Mouse (Mus musculus) liver, embryonic 13.5 days (tissue): ENCODE results near the gene Atoh8. TPM values are rescaled to one million over a fixed set of nuclear protein-coding genes. Genes with fewer than 3 reads are reported as not detected.

ENCODE experiments used
- ATAC-seq: fragments of 200-750 bp; cut with Nextera tagmentation; 2 replicates; pipeline ENCODE4 v1.8.0; 2017; ENCODE audit warnings: low read depth, mild to moderate bottlenecking, moderate number of reproducible peaks, moderate library complexity
- DNase-seq: peaks from one replicate; pipeline ENCODE4 v3.0.0; 2022
- H3K27ac ChIP-seq: fragments of 300-500 bp; sonication (generic); 2 replicates; pipeline ENCODE4 v1.5.1; 2015; ENCODE audit warnings: moderate library complexity, mild to moderate bottlenecking, inconsistent platforms
- H3K27me3 ChIP-seq: fragments of 300-500 bp; sonication (generic); 2 replicates; pipeline ENCODE4 v1.6.1; 2015; ENCODE audit warnings: mild to moderate bottlenecking, inconsistent platforms
- H3K36me3 ChIP-seq: fragments of 300-500 bp; sonication (generic); 2 replicates; pipeline ENCODE4 v1.6.1; 2015; ENCODE audit warnings: mild to moderate bottlenecking, inconsistent platforms
- H3K4me1 ChIP-seq: fragments of 300-500 bp; sonication (generic); replicated peaks from 2 replicates; pipeline ENCODE4 v1.6.1; 2015; ENCODE audit warnings: inconsistent platforms
- H3K4me2 ChIP-seq: fragments of 300-500 bp; sonication (generic); 2 replicates; pipeline ENCODE4 v1.6.1; 2015; ENCODE audit warnings: inconsistent platforms, mild to moderate bottlenecking, moderate library complexity
- H3K4me3 ChIP-seq: fragments of 300-500 bp; sonication (generic); replicated peaks from 2 replicates; pipeline ENCODE4 v1.5.1; 2015; ENCODE audit warnings: mild to moderate bottlenecking, inconsistent platforms
- H3K9ac ChIP-seq: fragments of 300-500 bp; sonication (generic); 2 replicates; pipeline ENCODE4 v1.6.1; 2015; ENCODE audit warnings: mild to moderate bottlenecking, inconsistent platforms
- H3K9me3 ChIP-seq: fragments of 300-500 bp; sonication (generic); replicated peaks from 2 replicates; pipeline ENCODE4 v1.6.1; 2016; ENCODE audit warnings: inconsistent platforms
- WGBS: fragments of 180-500 bp; shearing (Covaris S2); methylation state at CpG from one replicate; pipeline ENCODE4 v1.1.7; 2015; ENCODE audit not compliant: insufficient replicate concordance; 5-methylcytosine and 5-hydroxymethylcytosine counted together
- polyA plus RNA-seq: library from polyadenylated mRNA; unstranded; fragments of >200 nt; fragmentation: Nextera tagmentation; extraction: Ambion mirVana; gene quantifications from 2 replicates; pipeline ENCODE4 v1.2.1, GENCODE M21; 2015

Atoh8 gene
- polyA plus RNA-seq, 1 experiment from 2014 or later, result 1.1 TPM

- Histone ChIP-seq H3K9ac (no peak overlapping the region), H3K36me3 (no peaks in the 10 kb centered on the region), H3K4me3 (no peak overlapping the region), H3K9me3 (no peaks in the 10 kb centered on the region), H3K27ac (no peak overlapping the region), H3K4me1 (0 out of 2 replicates have a peak, but pooled peaks cover 17% of the 10 kb centered on the region), H3K4me2 (no peak overlapping the region), H3K27me3 (peaks cover 80% of the 10 kb centered on the region)
- ATAC-seq, result no peak
- 34% methylated on average over 8 of the region's 8 CpGs for WGBS
- no peak for DNase-seq
Measured at GRCm38 (mm10) chr6:72241843-72242154, 6.4 kb upstream of the Atoh8 start.

- 20% methylated on average over 8 of the region's 8 CpGs for WGBS
- DNase-seq, result no peak
- H3K4me3 ChIP-seq, result no peak overlapping the region
- H3K4me2 ChIP-seq, result no peak overlapping the region
- H3K27ac ChIP-seq, result no peak overlapping the region
- no peaks in the 10 kb centered on the region for H3K9me3 ChIP-seq
- H3K4me1 ChIP-seq, result 0 out of 2 replicates have a peak, but pooled peaks cover 17% of the 10 kb centered on the region
- no peaks in the 10 kb centered on the region for H3K36me3 ChIP-seq
- H3K9ac ChIP-seq, result no peak overlapping the region
- ATAC-seq, result no peak
- H3K27me3 ChIP-seq, result peaks cover 83% of the 10 kb centered on the region
Measured at GRCm38 (mm10) chr6:72241133-72241842, 5.9 kb upstream of the Atoh8 start.

- no peak overlapping the region for H3K9ac ChIP-seq
- WGBS, result 29% methylated on average over 2 of the region's 2 CpGs
- no peaks in the 10 kb centered on the region for H3K36me3 ChIP-seq
- no peaks in the 10 kb centered on the region for H3K9me3 ChIP-seq
- H3K27ac ChIP-seq, result no peak overlapping the region
- H3K4me3 ChIP-seq, result no peak overlapping the region
- ATAC-seq (no peak), DNase-seq (no peak)
- peaks cover 85% of the 10 kb centered on the region for H3K27me3 ChIP-seq
- H3K4me2 ChIP-seq, result no peak overlapping the region
- H3K4me1 ChIP-seq, result peaks cover 18% of the 10 kb centered on the region; the same call in 1 of the 2 replicates
Measured at GRCm38 (mm10) chr6:72240042-72240441, 4.7 kb upstream of the Atoh8 start.

- Histone ChIP-seq H3K9ac (no peak overlapping the region), H3K27me3 (peaks cover 99% of the 10 kb centered on the region), H3K27ac (no peak overlapping the region), H3K4me1 (peaks cover 14% of the 10 kb centered on the region), H3K36me3 (no peaks in the 10 kb centered on the region), H3K4me2 (no peak overlapping the region), H3K9me3 (no peaks in the 10 kb centered on the region), H3K4me3 (no peak overlapping the region)
- DNase-seq, result peak; percentile 58
- WGBS, result 2% methylated on average over 5 of the region's 5 CpGs
- no peak for ATAC-seq
Measured at GRCm38 (mm10) chr6:72237035-72237434, 1.7 kb upstream of the Atoh8 start.

- Histone ChIP-seq H3K27me3 (peaks cover 99% of the 10 kb centered on the region), H3K9me3 (no peaks in the 10 kb centered on the region), H3K27ac (no peak overlapping the region), H3K4me1 (peaks cover 11% of the 10 kb centered on the region), H3K36me3 (no peaks in the 10 kb centered on the region), H3K4me2 (peak overlapping the region; percentile 69), H3K9ac (no peak overlapping the region), H3K4me3 (peak overlapping the region; percentile 54)
- 24% methylated on average over 16 of the region's 16 CpGs for WGBS
- DNase-seq, result no peak
- ATAC-seq, result no peak
Measured at GRCm38 (mm10) chr6:72235807-72236407, 530 bp upstream of the Atoh8 start.

- Histone ChIP-seq H3K4me1 (peaks cover 11% of the 10 kb centered on the region), H3K9ac (no peak overlapping the region), H3K27ac (no peak overlapping the region), H3K27me3 (peaks cover 97% of the 10 kb centered on the region), H3K4me3 (peak overlapping the region; percentile 54), H3K9me3 (no peaks in the 10 kb centered on the region), H3K36me3 (no peaks in the 10 kb centered on the region), H3K4me2 (peak overlapping the region; percentile 69)
- ATAC-seq, result no peak
- no peak for DNase-seq
- WGBS, result under 1% methylated on average over 79 of the region's 79 CpGs
Measured at GRCm38 (mm10) chr6:72234372-72235097, 842 bp downstream of the Atoh8 start.

- Histone ChIP-seq H3K9me3 (no peaks in the 10 kb centered on the region), H3K9ac (no peak overlapping the region), H3K27ac (no peak overlapping the region), H3K36me3 (no peaks in the 10 kb centered on the region), H3K4me1 (peaks cover 11% of the 10 kb centered on the region), H3K4me2 (peak overlapping the region; percentile 69), H3K4me3 (peak overlapping the region; percentile 54), H3K27me3 (peaks cover 97% of the 10 kb centered on the region)
- ATAC-seq (no peak), DNase-seq (no peak)
- WGBS, result 3% methylated on average over 8 of the region's 13 CpGs
Measured at GRCm38 (mm10) chr6:72233950-72234349, 1.4 kb downstream of the Atoh8 start.

- Histone ChIP-seq H3K9ac (no peak overlapping the region), H3K9me3 (no peaks in the 10 kb centered on the region), H3K27ac (no peak overlapping the region), H3K36me3 (no peaks in the 10 kb centered on the region), H3K4me3 (no peak overlapping the region), H3K4me2 (0 out of 2 replicates have a peak overlapping the region, but pooled peaks have one; percentile 69), H3K4me1 (peaks cover 11% of the 10 kb centered on the region), H3K27me3 (peaks cover 93% of the 10 kb centered on the region)
- WGBS, result 43% methylated on average over 5 of the region's 5 CpGs
- DNase-seq (no peak), ATAC-seq (no peak)
Measured at GRCm38 (mm10) chr6:72232870-72233269, 2.5 kb downstream of the Atoh8 start.

- no peak overlapping the region for H3K4me2 ChIP-seq
- no peaks in the 10 kb centered on the region for H3K36me3 ChIP-seq
- H3K27me3 ChIP-seq, result peaks cover 88% of the 10 kb centered on the region
- peaks cover 11% of the 10 kb centered on the region for H3K4me1 ChIP-seq
- no peak overlapping the region for H3K4me3 ChIP-seq
- ATAC-seq (no peak), DNase-seq (no peak)
- WGBS, result 74% methylated on average over 14 of the region's 14 CpGs
- H3K9ac ChIP-seq, result no peak overlapping the region
- no peak overlapping the region for H3K27ac ChIP-seq
- H3K9me3 ChIP-seq, result no peaks in the 10 kb centered on the region
Measured at GRCm38 (mm10) chr6:72232411-72232810, 3.0 kb downstream of the Atoh8 start.

- Histone ChIP-seq H3K9ac (no peak overlapping the region), H3K4me1 (peaks cover 11% of the 10 kb centered on the region), H3K9me3 (no peaks in the 10 kb centered on the region), H3K4me3 (no peak overlapping the region), H3K36me3 (no peaks in the 10 kb centered on the region), H3K27me3 (peaks cover 74% of the 10 kb centered on the region), H3K27ac (no peak overlapping the region), H3K4me2 (no peak overlapping the region)
- ATAC-seq (no peak), DNase-seq (no peak)
- 36% methylated on average over 5 of the region's 5 CpGs for WGBS
Measured at GRCm38 (mm10) chr6:72230875-72231274, 4.5 kb downstream of the Atoh8 start.

GRCm38 (mm10) chr6:72227665-72228265, 7.6 kb downstream of the Atoh8 start:
- no peak overlapping the region for H3K4me2 ChIP-seq
- no peak overlapping the region for H3K4me3 ChIP-seq
- no peak for DNase-seq
- H3K4me1 ChIP-seq, result no peaks in the 10 kb centered on the region
- H3K9ac ChIP-seq, result no peak overlapping the region
- H3K27ac ChIP-seq, result no peak overlapping the region
- H3K9me3 ChIP-seq, result no peaks in the 10 kb centered on the region
- no peak for ATAC-seq
- 54% methylated on average over 9 of the region's 9 CpGs for WGBS
- peaks cover 61% of the 10 kb centered on the region for H3K27me3 ChIP-seq
- H3K36me3 ChIP-seq, result no peaks in the 10 kb centered on the region
